In the genomic region with DNA sequence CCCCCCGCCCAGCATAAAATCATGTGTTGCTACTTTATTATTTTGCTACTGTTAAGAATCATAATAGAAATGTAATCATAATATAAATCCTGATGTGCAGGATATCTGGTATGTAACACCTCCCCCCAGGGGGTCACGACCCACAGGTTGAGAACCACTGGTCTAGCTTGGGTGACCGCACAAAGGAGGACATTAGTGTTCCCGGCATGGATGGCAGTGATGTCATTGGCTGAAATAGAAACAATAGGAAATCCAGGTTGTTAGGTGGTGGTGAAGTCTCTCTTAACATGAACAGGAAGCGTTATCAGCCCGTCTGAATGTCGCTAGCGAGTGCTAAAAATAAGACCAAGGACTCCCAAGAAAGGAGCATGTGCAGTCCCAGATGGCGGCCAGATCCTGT, we compare ENCODE assay signal across 17 mouse cellular contexts.
"Had no signal": no experiment of that assay in that cellular context is flagged by ENCODE, and none has a peak within 500 bp of the region (broad histone marks: within the 10 kb centered on the region; RNA-seq: fewer than 3 reads in every experiment).

No protein-coding gene starts in this region.

- ATAC-seq: liver, embryonic 12.5 days had no signal

- H3K4me2 ChIP-seq: kidney, embryonic 15.5 days; limb, embryonic 13.5 days; liver, embryonic 12.5 days; liver, embryonic 15.5 days; midbrain, embryonic 11.5 days had no signal

- H3K36me3 ChIP-seq: kidney, embryonic 15.5 days; limb, embryonic 13.5 days; liver, embryonic 12.5 days; liver, embryonic 15.5 days had no signal

- H3K4me1 ChIP-seq: liver, embryonic 12.5 days; liver, embryonic 15.5 days had no signal

- H3K9me3 ChIP-seq: kidney, embryonic 15.5 days; limb, embryonic 13.5 days; liver, embryonic 15.5 days had no signal

- H3K4me3 ChIP-seq: kidney, embryonic 15.5 days; left cerebral cortex, adult 2 months; limb, embryonic 13.5 days; liver, embryonic 12.5 days; liver, embryonic 15.5 days had no signal

- H3K9ac ChIP-seq: kidney, embryonic 15.5 days; limb, embryonic 13.5 days; liver, embryonic 12.5 days; liver, embryonic 15.5 days had no signal

- H3K27me3 ChIP-seq: kidney, embryonic 15.5 days; limb, embryonic 13.5 days; liver, embryonic 12.5 days; liver, embryonic 15.5 days had no signal

- H3K27ac ChIP-seq: kidney, embryonic 15.5 days; left cerebral cortex, adult 2 months; limb, embryonic 13.5 days; liver, embryonic 12.5 days; liver, embryonic 15.5 days had no signal

- DNase-seq: kidney, adult 8-10 months; kidney, postnatal 10 days; kidney, postnatal 36 days; layer of hippocampus, postnatal 36 days; liver; lung, adult 2 months; lung, postnatal 10 days; lung, postnatal 4 days; midbrain, embryonic 14.5 days; thymus, adult 18-20 months; thymus, postnatal 36 days had no signal
